Mouse (Mus musculus) intestine, postnatal 0 days (tissue): Measurements from ENCODE around the gene Olfr453. TPM values are rescaled to one million over a fixed set of nuclear protein-coding genes. Genes with fewer than 3 reads are reported as not detected.
A peak's percentile ranks its signal among the peaks of the same experiment; 100 is the strongest.

Experiments
- ATAC-seq: fragments of 200-750 bp; cut with Nextera tagmentation; 2 replicates; pipeline ENCODE4 v1.8.0; 2017; ENCODE audit warnings: mild to moderate bottlenecking, moderate TSS enrichment, moderate library complexity
- H3K27ac ChIP-seq: fragments of 300-500 bp; sonication (generic); 2 replicates; pipeline ENCODE4 v1.5.1; 2014; ENCODE audit warnings: mild to moderate bottlenecking, low read depth, low read length, moderate library complexity
- H3K27me3 ChIP-seq: fragments of 300-500 bp; sonication (generic); replicated peaks from 2 replicates; pipeline ENCODE4 v1.6.1; 2014; ENCODE audit warnings: low read length, mixed read lengths; ENCODE audit not compliant: control insufficient read depth, insufficient read depth
- H3K36me3 ChIP-seq: fragments of 300-500 bp; sonication (generic); 2 replicates; pipeline ENCODE4 v1.6.1; 2014; ENCODE audit warnings: mild to moderate bottlenecking, moderate library complexity; ENCODE audit not compliant: control insufficient read depth, insufficient read depth
- H3K4me1 ChIP-seq: fragments of 300-500 bp; sonication (generic); replicated peaks from 2 replicates; pipeline ENCODE4 v1.6.1; 2014; ENCODE audit warnings: antibody characterized with exemption, low read length, mixed read lengths; ENCODE audit not compliant: control insufficient read depth, insufficient read depth
- H3K4me2 ChIP-seq: fragments of 300-500 bp; sonication (generic); replicated peaks from 2 replicates; pipeline ENCODE4 v1.6.1; 2014; ENCODE audit warnings: low read depth, mild to moderate bottlenecking, moderate library complexity
- H3K4me3 ChIP-seq: fragments of 300-500 bp; sonication (generic); 2 replicates; pipeline ENCODE4 v1.5.1; 2014; ENCODE audit warnings: low read depth, low read length
- H3K9ac ChIP-seq: fragments of 300-500 bp; sonication (generic); 2 replicates; pipeline ENCODE4 v1.6.1; 2014; ENCODE audit warnings: mild to moderate bottlenecking, low read depth, low read length
- H3K9me3 ChIP-seq: fragments of 300-500 bp; sonication (generic); 2 replicates; pipeline ENCODE4 v1.6.1; 2016; ENCODE audit warnings: mixed run types; ENCODE audit not compliant: control insufficient read depth
- CTCF ChIP-seq: sonication (generic); IDR thresholded peaks from 2 replicates; pipeline ENCODE4 v1.5.1; 2016; ENCODE audit warnings: low read depth, mild to moderate bottlenecking, control low read depth, antibody characterized with exemption, moderate library complexity
- WGBS: fragments of 180-500 bp; shearing (Covaris S2); extraction: QIAGEN DNeasy Blood & Tissue Kit; methylation state at CpG from one replicate; pipeline ENCODE4 v1.1.7; 2014; 5-methylcytosine and 5-hydroxymethylcytosine counted together
- polyA plus RNA-seq: library from polyadenylated mRNA; unstranded; fragments of >200 nt; fragmentation: Nextera tagmentation; extraction: Ambion mirVana; gene quantifications from 2 replicates; pipeline ENCODE4 v1.2.1, GENCODE M21; 2015

Olfr453 gene
- polyA plus RNA-seq, result not detected in 2 replicates

DNA sequence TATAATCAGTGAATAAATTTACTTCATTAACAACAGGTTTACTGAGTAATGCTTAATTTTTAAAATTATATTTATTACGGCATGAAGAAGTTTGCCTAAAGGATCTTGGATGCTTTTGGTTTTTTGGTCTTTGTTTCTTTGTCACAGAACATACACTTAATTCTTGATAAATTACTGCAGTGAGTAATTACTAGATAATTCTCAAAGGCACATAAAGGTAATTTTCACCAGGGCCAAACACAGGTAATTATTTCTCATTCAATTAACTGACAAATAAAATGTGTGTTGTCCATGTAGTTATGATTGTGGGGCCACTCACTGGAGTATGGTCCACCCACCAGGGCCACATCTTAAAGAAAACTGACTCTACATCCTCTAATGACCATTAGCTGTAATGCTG is at the start of gene Olfr453:
Gene Olfr453 (plus strand): TSS at position 301 of the 400 bp plus-strand sequence.
- H3K4me1 ChIP-seq, result no peaks in the 10 kb centered on the region
- H3K4me3 ChIP-seq, result no peak within 1 kb of the TSS
- no peaks in the 10 kb centered on the region for H3K36me3 ChIP-seq
- no peak within 1 kb of the TSS for H3K9ac ChIP-seq
- no peaks in the 10 kb centered on the region for H3K9me3 ChIP-seq
- 98% methylated on average over 1 of the region's 1 CpGs for WGBS
- no peak within 1 kb of the TSS for H3K4me2 ChIP-seq
- no peaks in the 10 kb centered on the region for H3K27me3 ChIP-seq
- no peak for ATAC-seq
- no peak within 1 kb of the TSS for H3K27ac ChIP-seq
- TF ChIP-seq CTCF, result no peak

DNA sequence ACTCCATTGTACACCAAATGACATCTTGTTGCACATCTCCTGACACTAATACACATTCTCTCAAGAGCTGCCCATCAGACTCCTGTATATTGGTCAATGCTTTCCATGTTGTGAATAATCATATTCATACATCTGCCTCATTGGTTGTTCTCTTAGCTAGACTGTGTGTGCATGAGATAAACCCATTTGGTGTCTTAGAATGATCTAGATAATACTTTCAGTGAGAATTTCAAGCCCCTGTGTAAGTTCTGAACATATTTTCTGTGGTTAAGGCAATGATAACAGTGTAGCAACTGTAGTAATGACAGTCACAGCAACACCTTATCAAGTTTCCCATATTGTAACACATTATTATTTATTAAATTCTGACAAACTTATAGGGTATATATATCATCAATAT is 49.4 kb upstream of the Olfr453 start:
- no peak overlapping the region for H3K4me3 ChIP-seq
- TF ChIP-seq CTCF, result no peak
- no peak overlapping the region for H3K27ac ChIP-seq
- peaks cover 11% of the 10 kb centered on the region for H3K36me3 ChIP-seq
- no peaks in the 10 kb centered on the region for H3K27me3 ChIP-seq
- H3K4me1 ChIP-seq, result no peaks in the 10 kb centered on the region
- H3K4me2 ChIP-seq, result no peak overlapping the region
- no peak overlapping the region for H3K9ac ChIP-seq
- no peaks in the 10 kb centered on the region for H3K9me3 ChIP-seq
- ATAC-seq, result no peak

- H3K9me3 ChIP-seq, result no peaks in the 10 kb centered on the region
- H3K4me3 ChIP-seq, result peak overlapping the region; percentile 60
- peak overlapping the region; percentile 82 for H3K4me2 ChIP-seq
- H3K36me3 ChIP-seq, result no peaks in the 10 kb centered on the region
- TF ChIP-seq CTCF, result no peak
- WGBS, result 0% methylated on average over 10 of the region's 10 CpGs
- H3K27ac ChIP-seq, result peak overlapping the region; percentile 65; the same call in 1 of the 2 replicates
- H3K27me3 ChIP-seq, result no peaks in the 10 kb centered on the region
- H3K4me1 ChIP-seq, result no peaks in the 10 kb centered on the region
- ATAC-seq, result peak; percentile 77
- peak overlapping the region; percentile 46 for H3K9ac ChIP-seq
Measured at GRCm38 (mm10) chr6:42692154-42692516, 47.0 kb upstream of the Olfr453 start.

DNA sequence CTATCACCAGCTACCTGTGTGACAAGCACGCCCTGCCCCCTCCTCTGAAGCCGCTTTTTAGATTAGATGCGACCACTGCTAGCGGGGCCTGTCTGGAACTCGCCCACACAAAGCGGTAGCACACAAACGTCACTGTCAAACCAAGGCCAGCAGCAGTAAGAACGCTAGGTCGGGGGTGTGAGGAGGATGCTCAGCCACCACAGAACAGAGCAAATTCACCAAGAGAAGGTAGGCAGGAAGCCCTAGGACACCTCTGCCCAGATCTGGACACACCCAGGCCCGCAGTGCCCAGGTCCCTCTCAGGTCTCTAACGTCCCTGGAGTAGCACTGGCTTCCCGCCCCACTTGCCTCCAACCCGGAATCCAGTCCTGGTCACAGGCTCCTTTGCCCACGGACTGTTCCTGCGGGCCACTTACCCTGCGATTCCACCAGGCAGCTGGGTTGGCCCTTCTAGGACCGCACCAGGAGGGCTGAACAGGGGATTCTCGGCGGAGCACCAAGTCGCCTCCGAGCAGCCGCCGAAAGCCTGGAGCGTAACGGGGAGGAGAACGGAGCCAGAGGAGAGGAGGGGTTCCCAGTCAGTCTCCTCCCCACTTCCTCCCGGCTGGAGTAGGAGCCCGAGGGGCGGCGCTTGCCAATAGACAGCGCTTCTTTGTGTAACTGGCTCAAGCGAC is 46.5 kb upstream of the Olfr453 start:
- under 1% methylated on average over 32 of the region's 32 CpGs for WGBS
- peak overlapping the region; percentile 46 for H3K9ac ChIP-seq

DNA sequence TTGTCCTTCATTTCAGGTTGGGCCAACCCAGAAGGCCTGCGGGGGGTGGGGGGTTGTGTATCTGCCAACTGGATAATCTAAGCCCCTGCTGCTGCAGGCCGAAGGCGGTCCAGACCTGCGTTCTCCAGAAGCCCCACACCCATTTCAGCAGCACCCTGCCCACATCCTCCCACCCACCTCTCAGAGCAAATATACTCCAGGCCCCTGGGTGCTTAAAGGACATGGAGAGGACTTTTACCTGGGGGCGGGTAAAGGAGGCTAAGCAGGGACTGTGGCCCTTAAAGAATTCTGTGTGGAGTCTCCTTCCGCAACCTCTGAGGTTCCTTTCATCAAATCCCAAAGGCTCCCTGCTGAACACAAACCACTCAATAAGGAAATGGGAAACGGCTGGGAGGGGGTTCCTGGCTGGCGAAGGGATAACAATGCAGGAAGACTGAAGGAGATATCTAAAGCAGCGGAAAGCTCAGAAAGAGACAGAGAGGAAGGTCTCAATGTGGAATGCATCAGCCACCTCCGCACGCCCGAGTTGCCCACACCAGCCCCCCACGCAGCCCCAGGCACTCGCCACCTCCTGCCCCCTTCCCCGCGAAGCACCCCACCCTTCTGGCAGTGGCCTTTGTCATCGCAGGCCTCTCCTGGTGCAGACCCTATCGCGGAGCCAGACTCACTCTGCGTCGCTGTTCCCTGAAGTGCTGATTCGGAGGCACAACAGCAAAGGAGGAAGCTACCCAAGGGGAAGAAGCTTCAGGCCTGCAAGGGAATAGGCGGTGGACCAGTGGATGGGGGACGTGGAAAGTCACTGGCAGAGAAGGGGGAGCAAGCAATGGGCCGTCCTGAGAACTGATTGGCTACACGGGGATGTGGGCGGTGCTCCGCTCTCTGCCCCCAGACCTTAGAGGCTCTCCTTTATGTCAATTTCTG is 29.6 kb upstream of the Olfr453 start, which contains the start of gene Tcaf1:
Gene Tcaf1 (minus strand): TSS at position 798 of the 921 bp plus-strand sequence.
- peak within 1 kb of the TSS; percentile 60 for H3K4me3 ChIP-seq
- H3K9ac ChIP-seq, result peak within 1 kb of the TSS; percentile 72
- 4% methylated on average over 28 of the region's 28 CpGs for WGBS
- peak within 1 kb of the TSS; percentile 80 for H3K4me2 ChIP-seq
- no peak within 1 kb of the TSS for H3K27ac ChIP-seq
- peak; percentile 83 for ATAC-seq
- no peaks in the 10 kb centered on the region for H3K27me3 ChIP-seq
- TF ChIP-seq CTCF, result no peak
- H3K36me3 ChIP-seq, result no peaks in the 10 kb centered on the region
- no peaks in the 10 kb centered on the region for H3K4me1 ChIP-seq
- no peaks in the 10 kb centered on the region for H3K9me3 ChIP-seq

More for the DNA sequence above, 46.5 kb upstream of the Olfr453 start:
- H3K4me1 ChIP-seq, result no peaks in the 10 kb centered on the region
- H3K4me2 ChIP-seq, result peak overlapping the region; percentile 82
- peak; percentile 88 for ATAC-seq
- H3K27me3 ChIP-seq, result no peaks in the 10 kb centered on the region
- no peaks in the 10 kb centered on the region for H3K9me3 ChIP-seq
- TF ChIP-seq CTCF, result 0 out of 2 replicates have a peak, but pooled peaks have one; percentile 14
- no peaks in the 10 kb centered on the region for H3K36me3 ChIP-seq
- peak overlapping the region; percentile 60 for H3K4me3 ChIP-seq
- H3K27ac ChIP-seq, result peak overlapping the region; percentile 65

- H3K4me1 ChIP-seq, result no peaks in the 10 kb centered on the region
- ATAC-seq, result no peak
Measured at GRCm38 (mm10) chr6:42714668-42715067, 24.5 kb upstream of the Olfr453 start.

More at GRCm38 (mm10) chr6:42714668-42715067, 24.5 kb upstream of the Olfr453 start:
- Histone ChIP-seq H3K4me2 (no peak overlapping the region), H3K27me3 (no peaks in the 10 kb centered on the region), H3K36me3 (no peaks in the 10 kb centered on the region), H3K27ac (no peak overlapping the region), H3K9me3 (no peaks in the 10 kb centered on the region), H3K9ac (no peak overlapping the region), H3K4me3 (no peak overlapping the region)
- no peak for TF ChIP-seq CTCF
- WGBS, result 61% methylated on average over 8 of the region's 8 CpGs
